29 mouse cellular contexts compared by ENCODE assay signal in the genomic region with DNA sequence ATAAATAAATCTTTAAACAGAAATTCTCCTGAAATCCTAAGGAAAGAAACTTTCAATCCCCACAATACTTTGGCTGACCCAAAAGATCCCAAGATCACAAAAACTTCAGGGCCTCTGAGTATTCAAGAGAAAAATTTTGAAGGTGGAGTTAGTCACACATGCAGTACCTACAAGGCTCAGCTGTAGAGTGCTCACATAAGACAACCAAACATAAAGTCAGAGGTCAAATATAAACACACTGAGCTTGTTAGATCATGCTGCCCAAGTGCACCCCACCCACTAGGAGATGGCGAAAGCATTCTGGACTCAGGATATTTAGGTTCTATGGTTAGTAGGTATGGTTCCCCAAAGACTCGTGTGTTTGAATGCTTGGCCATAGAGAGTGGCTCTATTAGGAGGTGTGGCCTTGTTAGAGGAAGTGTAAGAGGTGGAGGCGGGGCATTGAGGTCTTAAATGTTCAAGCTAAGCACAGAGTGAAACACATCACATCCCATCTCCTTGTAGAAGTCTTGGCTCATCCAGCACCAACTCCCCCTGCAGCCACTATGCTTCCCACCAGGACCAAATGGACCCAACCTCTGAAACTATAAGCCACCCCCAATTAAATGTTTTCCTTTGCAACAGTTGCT.
DNase-seq lines count a peak whose midpoint lies in the region; ATAC-seq and TF ChIP-seq lines count a peak whose summit lies in the region.
"Had no signal": no experiment of that assay in that cellular context is flagged by ENCODE, and none has a peak within 500 bp of the region (broad histone marks: within the 10 kb centered on the region; RNA-seq: fewer than 3 reads in every experiment).

No protein-coding gene starts in this region.

- H3K27me3 ChIP-seq in limb, embryonic 10.5 days (ENCODE audit: low read depth, poor library complexity, severe bottlenecking) = no peaks in the 10 kb centered on the region
- H3K27me3 ChIP-seq in forebrain, embryonic 16.5 days (replicated peaks; ENCODE audit: control insufficient read depth, insufficient read depth, low read length) = no peaks in the 10 kb centered on the region
- H3K27me3 ChIP-seq in forebrain, postnatal 0 days (ENCODE audit: insufficient read depth, low read length) = no peaks in the 10 kb centered on the region
- H3K27me3 ChIP-seq: CH12.LX; forebrain, embryonic 12.5 days; forebrain, embryonic 15.5 days; heart, embryonic 12.5 days; heart, embryonic 15.5 days; hindbrain, embryonic 13.5 days; intestine, embryonic 15.5 days had no signal

- H3K9ac ChIP-seq in forebrain, embryonic 16.5 days (replicated peaks; ENCODE audit: low read depth, low read length) = no peak overlapping the region
- no peak overlapping the region for H3K9ac ChIP-seq in forebrain, postnatal 0 days
- H3K9ac ChIP-seq: forebrain, embryonic 12.5 days; forebrain, embryonic 15.5 days; heart, embryonic 12.5 days; heart, embryonic 15.5 days; hindbrain, embryonic 13.5 days; intestine, embryonic 15.5 days had no signal

- H3K9me3 ChIP-seq in limb, embryonic 10.5 days (replicated peaks) = no peaks in the 10 kb centered on the region
- no peaks in the 10 kb centered on the region for H3K9me3 ChIP-seq in forebrain, embryonic 16.5 days (ENCODE audit: control insufficient read depth, low read length)
- no peaks in the 10 kb centered on the region for H3K9me3 ChIP-seq in forebrain, postnatal 0 days (ENCODE audit: low read length)
- H3K9me3 ChIP-seq: forebrain, embryonic 12.5 days; forebrain, embryonic 15.5 days; G1E; heart, embryonic 12.5 days; heart, embryonic 15.5 days; hindbrain, embryonic 10.5 days; hindbrain, embryonic 13.5 days; intestine, embryonic 15.5 days had no signal

- ATAC-seq in erythroblast, adult 5-6 weeks (replicated peaks; ENCODE audit: low FRiP score, poor library complexity, severe bottlenecking) = peak; percentile 64
- ATAC-seq in megakaryocyte progenitor cell, adult 5-6 weeks (replicated peaks; ENCODE audit: poor library complexity) = peak; percentile 54; the same call in 1 of the 2 replicates
- no peak for ATAC-seq in forebrain, embryonic 16.5 days
- no peak for ATAC-seq in forebrain, postnatal 0 days
- ATAC-seq: activated CD4-positive, CD25-positive, alpha-beta regulatory T cell, adult 4 months; forebrain, embryonic 15.5 days; hindbrain, embryonic 16.5 days; intestine, embryonic 15.5 days had no signal

- TF ChIP-seq CTCF in forebrain, postnatal 0 days (IDR thresholded peaks at IDR 0.05; ENCODE audit: low read depth) = no peak

- peak; percentile 23 for DNase-seq in 416B (ENCODE audit: low read depth)
- peak; percentile 23 for DNase-seq in A20 (ENCODE audit: low read depth, low spot score)
- no peak for DNase-seq in limb, embryonic 10.5 days (ENCODE audit: low spot score)
- DNase-seq in forebrain, postnatal 0 days = no peak
- DNase-seq in urinary bladder, postnatal 4 days (ENCODE audit: low spot score in 2 of 2) = no peak
- DNase-seq: adrenal gland, adult 8-10 months; adrenal gland, postnatal 25 days; B cell, adult 2 months; cerebellum, adult 11-12 months; cerebellum, adult 8-10 months; cerebellum, postnatal 10 days; cerebellum, postnatal 36 days; gastrocnemius, postnatal 25 days; heart, postnatal 10 days; heart, postnatal 36 days had no signal

- H3K27ac ChIP-seq in limb, embryonic 10.5 days = no peak overlapping the region
- H3K27ac ChIP-seq in forebrain, embryonic 16.5 days (ENCODE audit: low read length) = no peak overlapping the region
- H3K27ac ChIP-seq in forebrain, postnatal 0 days (ENCODE audit: low read depth, low read length) = no peak overlapping the region
- H3K27ac ChIP-seq: forebrain, embryonic 12.5 days; forebrain, embryonic 15.5 days; heart, embryonic 15.5 days; hindbrain, embryonic 10.5 days; hindbrain, embryonic 13.5 days; intestine, embryonic 15.5 days had no signal

- no peaks in the 10 kb centered on the region for H3K4me1 ChIP-seq in limb, embryonic 10.5 days
- H3K4me1 ChIP-seq in forebrain, embryonic 16.5 days (replicated peaks; ENCODE audit: control insufficient read depth, insufficient read depth, low read length) = no peaks in the 10 kb centered on the region
- no peaks in the 10 kb centered on the region for H3K4me1 ChIP-seq in forebrain, postnatal 0 days (ENCODE audit: insufficient read depth)
- H3K4me1 ChIP-seq: forebrain, embryonic 12.5 days; forebrain, embryonic 15.5 days; heart, embryonic 12.5 days; heart, embryonic 15.5 days; hindbrain, embryonic 13.5 days; intestine, embryonic 15.5 days had no signal

- no peak overlapping the region for H3K4me2 ChIP-seq in forebrain, embryonic 16.5 days (ENCODE audit: low read length)
- H3K4me2 ChIP-seq in forebrain, postnatal 0 days (ENCODE audit: low read depth) = no peak overlapping the region
- H3K4me2 ChIP-seq: forebrain, embryonic 12.5 days; forebrain, embryonic 15.5 days; heart, embryonic 12.5 days; heart, embryonic 15.5 days; hindbrain, embryonic 13.5 days; intestine, embryonic 15.5 days had no signal

- 96% methylated on average over 3 of the region's 3 CpGs for WGBS in limb, embryonic 10.5 days
- WGBS in forebrain, embryonic 16.5 days = 90% methylated on average over 3 of the region's 3 CpGs
- 89% methylated on average over 3 of the region's 3 CpGs for WGBS in forebrain, postnatal 0 days

- peaks cover 34% of the 10 kb centered on the region for H3K36me3 ChIP-seq in limb, embryonic 10.5 days
- H3K36me3 ChIP-seq in forebrain, embryonic 16.5 days (ENCODE audit: control insufficient read depth, insufficient read depth) = no peaks in the 10 kb centered on the region
- 0 out of 2 replicates have a peak, but pooled peaks cover 4% of the 10 kb centered on the region for H3K36me3 ChIP-seq in forebrain, postnatal 0 days (ENCODE audit: insufficient read depth)
- H3K36me3 ChIP-seq: forebrain, embryonic 15.5 days; intestine, embryonic 15.5 days had no signal

- no peak overlapping the region for H3K4me3 ChIP-seq in limb, embryonic 10.5 days
- H3K4me3 ChIP-seq in forebrain, embryonic 16.5 days (replicated peaks; ENCODE audit: low read length) = no peak overlapping the region
- no peak overlapping the region for H3K4me3 ChIP-seq in forebrain, postnatal 0 days (ENCODE audit: low read depth, low read length)
- H3K4me3 ChIP-seq: forebrain, embryonic 12.5 days; forebrain, embryonic 15.5 days; heart, embryonic 12.5 days; heart, embryonic 15.5 days; hindbrain, embryonic 10.5 days; hindbrain, embryonic 13.5 days; intestine, embryonic 15.5 days had no signal

Comparison
In these comparisons a context has a peak if more than half of its experiments do, and no peak if none do; other contexts are left out.
1. DNase-seq: peak in 416B (single experiment) and A20 (single experiment); none in limb, embryonic 10.5 days (single experiment), forebrain, postnatal 0 days (single experiment) and urinary bladder, postnatal 4 days (0 of 2).
2. ATAC-seq: peak in erythroblast, adult 5-6 weeks (single experiment) and megakaryocyte progenitor cell, adult 5-6 weeks (single experiment); none in forebrain, embryonic 16.5 days (single experiment) and forebrain, postnatal 0 days (single experiment).